Mouse (Mus musculus) brain, embryonic 14.5 days (tissue): ENCODE measurements at regions not wholly inside any gene's neighbourhood (a gene's known extent, or its start where the extent isn't known, plus 50 kb on each side); places are given as distances from the start of the nearest gene placed in this dataset.
A peak's percentile ranks its signal among the peaks of the same experiment; 100 is the strongest.

Experiments
- DNase-seq: peaks from one replicate; pipeline ENCODE4 v3.0.0-alpha.2; 2011; ENCODE audit warnings: low read depth
- CTCF ChIP-seq: fragments of 200-500 bp; IDR thresholded peaks from 2 replicates; pipeline ENCODE4 v1.5.1; 2012; ENCODE audit warnings: inconsistent platforms, mild to moderate bottlenecking, moderate library complexity, borderline replicate concordance; ENCODE audit not compliant: insufficient read depth, insufficient read length; ENCODE audit errors: extremely low read depth
- POLR2A ChIP-seq: fragments of 200-500 bp; IDR thresholded peaks from 2 replicates; pipeline ENCODE4 v1.6.1; 2012; ENCODE audit warnings: mild to moderate bottlenecking, inconsistent platforms, borderline replicate concordance; ENCODE audit not compliant: poor library complexity, insufficient read depth, insufficient read length, severe bottlenecking; ENCODE audit errors: extremely low read depth

DNA sequence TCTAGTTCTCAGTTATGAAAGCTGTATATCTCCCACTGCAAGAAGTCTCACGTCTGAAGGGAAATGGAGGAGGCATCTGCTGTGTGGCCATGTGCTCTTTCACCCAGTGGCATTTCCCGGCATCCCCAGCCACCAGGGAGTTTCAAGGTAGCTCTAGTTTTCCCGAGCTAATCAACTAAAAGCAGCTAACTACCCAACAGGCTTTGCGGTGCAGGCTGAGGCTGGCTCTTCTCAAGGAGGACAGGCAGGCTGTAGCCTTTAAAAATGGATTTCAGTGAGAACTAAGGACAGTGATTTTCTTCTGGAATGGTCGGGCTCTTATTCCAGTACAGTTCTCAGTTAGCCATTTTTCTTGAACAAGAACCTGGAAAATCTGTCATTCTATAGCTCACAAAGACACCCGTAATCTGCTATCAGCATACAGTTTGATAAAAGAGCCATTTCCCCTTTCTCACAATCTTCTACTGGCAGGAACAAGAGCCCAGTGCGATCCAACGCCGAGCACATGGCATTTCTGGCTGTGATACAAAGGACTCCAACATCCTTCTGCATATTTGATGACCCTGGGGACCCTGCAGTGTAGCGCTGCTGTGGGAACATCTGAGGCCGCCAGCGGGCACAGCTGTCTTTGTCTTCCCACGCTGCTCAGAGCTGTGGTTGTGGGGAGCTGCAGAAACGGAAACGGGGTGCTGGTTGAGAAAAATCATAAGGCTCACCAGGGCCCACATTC is 188.9 kb upstream of the Hnrnpa3 start:
- DNase-seq: peak; percentile 92
- TF ChIP-seq POLR2A: no peak
- TF ChIP-seq CTCF: no peak

DNA sequence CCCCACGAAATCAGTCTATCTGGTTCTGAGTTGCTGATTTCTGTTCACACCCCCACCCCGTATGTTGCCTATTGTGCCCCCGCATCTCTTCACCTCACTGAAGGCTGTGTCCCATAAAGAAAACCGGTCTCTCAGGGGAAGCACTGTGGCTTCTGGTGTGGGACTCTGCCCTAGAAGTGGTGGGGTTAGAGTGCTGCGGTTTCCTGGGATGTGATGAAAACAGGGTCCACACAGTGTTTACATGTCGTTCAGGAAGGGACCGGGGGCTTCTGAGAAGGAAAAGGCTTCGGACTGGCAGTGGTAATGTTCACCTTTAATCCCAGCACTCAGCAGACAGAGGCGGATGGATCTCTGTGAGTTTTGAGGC is 188.4 kb upstream of the Hnrnpa3 start:
- TF ChIP-seq CTCF: no peak
- TF ChIP-seq POLR2A: no peak
- DNase-seq: peak; percentile 51

DNA sequence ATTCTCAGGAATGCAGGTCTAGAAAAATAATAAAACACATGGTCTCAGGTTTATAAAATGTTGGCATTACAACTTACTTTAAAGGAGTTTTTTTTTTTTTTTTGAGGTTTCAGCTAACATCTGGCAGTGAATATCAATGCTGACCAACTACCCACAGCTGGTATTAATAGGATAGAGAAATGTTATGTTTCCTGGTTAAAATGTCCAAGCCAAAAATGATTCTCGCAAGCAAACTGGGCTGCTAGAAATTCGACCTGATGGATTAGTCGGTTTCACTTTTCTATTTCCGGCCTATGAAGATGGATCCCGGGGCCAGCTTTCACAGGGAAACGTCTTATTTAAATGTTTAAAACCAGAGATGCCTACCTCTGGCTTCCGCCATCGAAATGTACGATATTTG is 186.6 kb upstream of the Hnrnpa3 start:
- no peak for DNase-seq
- TF ChIP-seq CTCF: no peak

DNA sequence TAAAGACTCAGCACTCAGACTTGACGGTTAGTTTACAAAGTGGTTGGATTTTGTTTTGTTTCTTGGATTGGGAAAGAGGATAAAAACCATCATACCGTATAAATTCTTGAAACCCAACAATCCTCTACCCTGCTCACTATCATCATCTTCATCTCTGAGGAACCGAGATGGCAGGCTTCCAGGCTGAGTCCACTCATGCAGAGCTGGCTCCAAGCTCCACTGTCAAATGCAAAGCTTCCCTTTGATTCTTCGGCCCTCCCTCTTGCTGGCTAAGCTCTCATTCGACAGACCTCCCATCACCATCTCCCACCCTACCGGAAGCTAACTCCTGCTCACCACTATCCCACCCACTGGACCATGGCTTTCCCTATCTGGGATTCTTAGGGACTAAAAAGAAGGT is 184.6 kb upstream of the Hnrnpa3 start:
- no peak for TF ChIP-seq POLR2A
- no peak for TF ChIP-seq CTCF
- DNase-seq: no peak

DNA sequence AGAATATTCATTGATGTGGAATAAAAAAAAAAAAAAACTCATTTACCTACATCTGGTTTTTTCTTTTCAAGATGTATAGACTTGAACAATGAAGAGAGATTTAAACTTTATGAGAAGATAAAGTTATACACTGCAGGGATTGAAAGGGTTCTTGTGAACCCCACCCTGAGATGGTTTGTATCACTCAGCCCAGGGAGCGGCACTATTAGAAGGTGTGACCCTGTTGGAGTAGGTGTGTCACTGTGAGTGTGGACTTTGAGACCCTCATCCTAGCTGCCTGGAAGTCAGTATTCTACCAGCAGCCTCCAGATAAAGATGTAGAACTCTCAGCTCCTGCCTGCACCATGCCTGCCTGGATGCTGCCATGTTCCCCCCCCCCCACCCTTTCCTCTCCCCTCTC is 182.7 kb upstream of the Hnrnpa3 start:
- DNase-seq: no peak
- TF ChIP-seq CTCF: no peak
- TF ChIP-seq POLR2A: no peak

DNA sequence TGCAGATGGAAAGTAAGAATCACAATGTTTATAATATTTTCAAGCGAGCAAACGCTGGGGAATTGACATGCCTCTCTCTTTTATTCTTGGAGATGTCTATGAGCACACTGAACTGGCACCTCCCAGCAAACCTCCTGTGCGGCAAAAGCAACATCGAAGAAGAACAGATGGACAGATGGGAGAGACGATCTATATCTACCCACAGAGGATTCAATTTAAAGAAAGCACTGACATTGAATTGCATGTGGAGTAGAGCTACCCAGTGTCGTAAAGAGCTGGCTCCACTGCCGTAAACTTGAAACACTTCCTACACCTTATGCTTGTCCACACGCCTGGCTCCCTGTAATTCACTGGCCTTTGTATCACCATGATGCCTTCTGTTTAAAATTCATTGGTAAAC is 182.0 kb upstream of the Hnrnpa3 start:
- DNase-seq: peak; percentile 37
- TF ChIP-seq POLR2A (no peak), CTCF (no peak)

DNA sequence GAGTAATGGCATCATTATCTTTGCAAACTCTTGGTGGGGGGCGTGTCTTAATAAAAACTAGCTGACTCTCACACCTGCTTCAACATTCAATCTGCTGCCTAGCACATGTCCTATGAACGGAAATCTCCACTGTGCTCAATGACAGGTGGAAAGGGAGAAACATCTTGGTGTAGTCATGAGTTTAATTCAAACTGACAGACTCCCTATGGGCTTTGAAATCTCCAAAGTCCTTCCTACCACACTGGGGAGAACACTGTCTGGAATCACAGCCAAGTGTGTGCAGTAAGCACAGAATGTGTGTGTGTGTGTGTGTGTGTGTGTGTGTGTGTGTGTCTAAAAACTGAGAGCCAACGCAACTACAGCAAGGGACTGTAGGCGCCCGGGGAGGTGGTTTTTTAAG is 179.5 kb upstream of the Hnrnpa3 start:
- no peak for DNase-seq
- TF ChIP-seq POLR2A (no peak), CTCF (no peak)

DNA sequence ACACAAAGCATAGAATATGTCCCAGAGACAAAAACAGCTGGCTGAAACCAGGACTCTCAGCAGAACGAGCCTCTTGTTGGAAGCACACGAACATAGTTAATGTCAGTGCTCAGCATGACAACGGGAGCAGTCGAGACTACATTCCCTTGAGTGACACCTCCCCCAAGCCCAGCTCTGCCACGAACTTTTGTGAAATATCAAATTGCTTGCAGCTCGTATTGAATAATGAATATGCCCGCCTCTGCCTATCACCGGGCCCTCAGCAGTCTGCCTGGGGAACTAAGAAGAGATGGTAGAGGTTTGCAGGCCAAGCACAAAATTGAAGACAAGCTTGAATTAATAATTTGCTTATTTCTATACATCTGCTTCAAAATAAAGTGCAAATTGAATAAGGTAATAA is 177.2 kb upstream of the Hnrnpa3 start:
- TF ChIP-seq POLR2A (no peak), CTCF (no peak)
- peak; percentile 72 for DNase-seq

DNA sequence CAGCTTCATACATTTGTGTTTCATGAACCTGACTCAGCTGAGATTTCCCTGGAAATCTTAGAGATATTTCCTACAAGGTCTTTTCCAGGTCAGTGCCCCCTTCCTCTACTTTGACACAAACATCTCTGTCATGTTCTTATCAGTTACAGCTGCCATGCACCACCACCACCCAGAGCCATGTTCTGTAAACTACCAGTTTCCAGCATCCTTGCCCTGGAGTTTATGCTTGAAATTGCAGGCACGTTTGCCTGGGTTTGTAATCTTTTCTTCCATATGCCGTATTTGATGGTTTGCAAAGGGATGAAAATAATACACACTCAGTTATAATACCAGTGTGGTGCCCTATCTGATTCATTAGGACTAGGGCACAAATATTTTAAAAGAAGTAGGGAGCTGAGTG is 176.6 kb upstream of the Hnrnpa3 start:
- TF ChIP-seq POLR2A (no peak), CTCF (no peak)
- DNase-seq: no peak

DNA sequence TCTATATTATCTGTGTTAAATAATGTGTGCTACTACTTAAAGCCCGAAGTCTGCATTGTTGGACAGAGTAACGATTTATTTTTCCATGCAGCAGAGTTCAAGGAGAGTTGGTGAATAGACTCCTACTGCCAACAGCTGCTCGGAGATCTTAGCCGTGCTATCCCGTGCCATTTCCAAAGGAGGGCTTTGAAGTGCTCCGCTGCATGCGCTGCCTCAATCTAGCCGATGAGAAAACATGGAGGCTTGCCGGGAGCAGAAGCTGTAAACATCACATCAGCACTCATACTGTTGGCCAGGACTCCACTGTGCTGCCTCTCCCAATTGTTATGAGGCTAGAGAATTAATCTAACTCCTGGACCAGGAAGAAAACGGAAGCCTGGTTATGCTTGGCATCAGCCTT is 174.1 kb upstream of the Hnrnpa3 start:
- TF ChIP-seq POLR2A (no peak), CTCF (no peak)
- peak; percentile 80 for DNase-seq

DNA sequence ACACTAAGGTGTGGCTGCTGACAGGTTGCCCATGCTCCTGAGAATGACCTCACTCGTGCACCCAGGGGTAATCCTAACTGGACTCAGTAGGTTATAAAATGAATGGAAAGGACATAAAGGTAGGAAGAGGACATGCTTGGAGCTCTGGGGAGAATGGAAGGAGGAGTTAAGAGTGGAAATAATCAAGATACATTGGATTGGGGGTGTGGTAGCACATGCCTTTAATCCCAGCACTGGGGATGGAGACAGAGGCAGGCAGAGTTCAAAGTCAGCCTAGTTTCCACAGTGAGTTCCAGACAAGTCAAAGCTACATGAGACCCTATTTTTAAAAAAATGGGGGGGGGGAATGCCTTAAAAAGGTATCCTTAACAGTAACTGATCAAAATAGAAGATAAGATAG is 167.9 kb upstream of the Hnrnpa3 start:
- DNase-seq: no peak
- TF ChIP-seq POLR2A (no peak), CTCF (no peak)

DNA sequence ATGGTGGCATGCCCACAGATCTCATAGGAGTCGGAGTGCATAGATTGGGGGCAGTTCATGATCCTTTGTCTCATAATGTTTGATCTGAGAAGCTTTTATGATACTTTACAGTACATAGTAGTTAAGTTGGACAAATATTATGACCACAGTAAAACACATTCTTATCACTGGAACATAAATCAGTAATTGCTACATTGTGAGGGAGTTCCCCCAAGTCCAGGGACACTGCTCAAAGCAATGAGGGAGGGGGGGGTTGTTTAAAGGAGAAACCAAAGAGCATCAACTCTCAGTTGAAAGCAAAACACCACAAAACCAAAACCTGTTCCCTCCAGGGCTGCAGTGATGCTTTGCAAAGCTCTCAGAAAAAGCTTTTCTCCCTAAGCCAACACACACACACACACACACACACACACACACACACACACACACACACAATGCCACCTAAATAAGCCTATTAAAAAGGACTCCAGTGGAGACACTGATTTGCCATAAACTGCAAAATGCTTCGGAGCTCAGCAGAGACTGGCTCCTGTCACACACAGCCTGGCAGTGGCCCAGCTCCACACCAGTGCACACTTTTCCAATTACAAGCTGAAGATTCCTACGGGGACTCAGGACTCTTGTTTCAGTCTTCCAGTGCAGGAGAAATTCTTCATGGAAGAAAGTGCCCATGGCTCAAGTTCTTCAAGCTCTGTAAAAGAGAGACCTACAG is 167.1 kb upstream of the Hnrnpa3 start:
- TF ChIP-seq POLR2A: no peak
- no peak for TF ChIP-seq CTCF
- DNase-seq: peak; percentile 80

DNA sequence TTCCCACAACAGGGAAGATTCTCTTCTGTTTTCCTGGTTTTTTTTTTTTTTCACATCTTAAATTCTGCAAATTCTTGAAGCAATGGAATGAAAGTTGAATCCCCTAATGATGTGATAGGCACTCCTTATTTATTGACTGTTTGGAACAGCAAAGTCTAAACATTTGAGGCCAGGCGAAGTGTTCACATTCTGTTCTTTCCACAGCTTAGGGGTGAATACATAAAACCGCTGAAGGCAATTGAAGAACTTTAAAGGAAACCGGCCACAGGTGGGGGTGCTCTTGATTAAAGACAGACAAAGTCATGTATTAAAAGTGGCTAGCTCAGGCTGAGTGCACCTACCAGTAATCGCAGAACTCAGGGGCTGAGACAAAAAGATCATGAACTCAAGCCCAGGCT is 166.6 kb upstream of the Hnrnpa3 start:
- no peak for DNase-seq
- TF ChIP-seq POLR2A (no peak), CTCF (no peak)

DNA sequence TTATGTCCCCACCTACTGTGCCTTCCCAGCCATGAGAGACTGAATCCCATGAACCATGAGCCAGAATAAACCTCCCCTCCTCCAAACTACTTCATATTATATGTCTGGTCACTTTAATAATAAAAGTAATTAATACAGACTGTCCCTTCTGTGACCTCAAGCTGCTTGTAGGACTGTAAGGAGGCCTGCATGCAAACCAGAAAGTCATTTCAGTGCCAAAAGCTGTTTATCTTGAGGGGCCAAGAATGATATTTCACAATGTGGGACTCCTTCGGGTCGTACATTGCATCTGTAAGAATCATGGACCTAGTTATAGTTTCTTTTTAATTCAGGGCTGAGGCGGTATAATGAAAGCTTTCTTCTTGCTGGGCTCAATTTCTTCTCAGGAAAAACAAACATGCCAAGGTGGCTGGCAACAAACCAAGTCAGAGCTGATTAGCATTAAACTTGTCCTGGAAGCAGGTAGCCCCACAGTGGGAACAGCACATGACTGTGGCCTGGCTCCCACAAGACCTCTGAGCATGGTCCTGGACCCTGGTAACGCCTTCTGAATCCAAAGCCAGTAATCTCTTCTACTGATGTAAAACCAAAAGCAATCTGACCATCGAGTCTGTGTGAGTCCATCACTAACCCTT is 162.3 kb upstream of the Hnrnpa3 start:
- DNase-seq: peak; percentile 25
- TF ChIP-seq POLR2A (no peak), CTCF (no peak)

DNA sequence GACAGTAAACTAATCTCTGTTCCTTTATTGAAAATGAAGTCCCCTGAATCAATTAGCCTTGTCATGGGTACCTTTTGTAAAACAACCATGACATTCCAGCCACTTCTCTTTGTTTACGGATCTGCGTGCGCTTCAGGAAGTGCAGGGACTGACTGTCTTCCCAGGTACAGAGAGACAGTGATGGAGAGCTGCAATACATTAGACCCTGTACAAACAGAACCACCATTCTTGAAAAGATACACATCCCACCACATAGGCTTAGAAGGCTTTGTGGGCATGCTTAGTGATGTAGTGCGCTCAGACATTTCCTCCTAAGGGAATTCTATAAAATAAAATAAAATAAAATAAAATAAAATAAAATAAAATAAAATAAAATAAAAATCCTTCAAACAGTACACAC is 148.8 kb upstream of the Hnrnpa3 start:
- peak; percentile 60 for DNase-seq
- no peak for TF ChIP-seq CTCF
- no peak for TF ChIP-seq POLR2A
